Mouse (Mus musculus): Measurements from ENCODE around the gene Coro1b.

Gene Coro1b

GRCm38 (mm10) chr19:4162646-4163542 is 14.5 kb downstream of the Coro1b start, which contains the start of gene Rps6kb2:
Rps6kb2 (minus strand) TSS chr19:4163354.
- peak; percentile 97 for DNase-seq

GRCm38 (mm10) chr19:4163543-4163887 is 15.1 kb downstream of the Coro1b start:
- no peak for DNase-seq

- DNase-seq: peak; percentile 60
Measured at GRCm38 (mm10) chr19:4164100-4164499, 15.7 kb downstream of the Coro1b start.

- DNase-seq: peak; percentile 55
Measured at GRCm38 (mm10) chr19:4164721-4165120, 16.3 kb downstream of the Coro1b start.

- peak; percentile 36 for DNase-seq
Measured at GRCm38 (mm10) chr19:4166678-4167476, 18.5 kb downstream of the Coro1b start.

GRCm38 (mm10) chr19:4169378-4169784 is 21.0 kb downstream of the Coro1b start:
- DNase-seq: peak; percentile 99

- DNase-seq: peak; percentile 71
Measured at GRCm38 (mm10) chr19:4169810-4170209, 21.4 kb downstream of the Coro1b start.

GRCm38 (mm10) chr19:4170723-4171392 is 22.4 kb downstream of the Coro1b start:
- DNase-seq: peak; percentile 44

- peak; percentile 43 for DNase-seq
Measured at GRCm38 (mm10) chr19:4171393-4172290, 23.2 kb downstream of the Coro1b start.

- no peak for DNase-seq
Measured at GRCm38 (mm10) chr19:4172925-4173324, 24.5 kb downstream of the Coro1b start.

GRCm38 (mm10) chr19:4175368-4175947 is 27.0 kb downstream of the Coro1b start, which contains the start of gene Carns1:
Carns1 (minus strand) TSS chr19:4175479.
- peak; percentile 36 for DNase-seq

GRCm38 (mm10) chr19:4180411-4180810 is 32.0 kb downstream of the Coro1b start:
- DNase-seq: no peak

- no peak for DNase-seq
Measured at GRCm38 (mm10) chr19:4181892-4182291, 33.5 kb downstream of the Coro1b start.

- DNase-seq: no peak
Measured at GRCm38 (mm10) chr19:4183689-4184088, 35.3 kb downstream of the Coro1b start.

GRCm38 (mm10) chr19:4184976-4185975 is 36.9 kb downstream of the Coro1b start:
- no peak for DNase-seq

GRCm38 (mm10) chr19:4187303-4187702 is 38.9 kb downstream of the Coro1b start:
- DNase-seq: no peak

- DNase-seq: no peak
Measured at GRCm38 (mm10) chr19:4189051-4189620, 40.7 kb downstream of the Coro1b start.

GRCm38 (mm10) chr19:4190831-4191334 is 42.5 kb downstream of the Coro1b start, which contains the start of gene Tbc1d10c:
Tbc1d10c (minus strand) TSS chr19:4191284.
- peak; percentile 61 for DNase-seq

GRCm38 (mm10) chr19:4191528-4192250 is 43.3 kb downstream of the Coro1b start, which contains the start of gene Ppp1ca:
Ppp1ca (plus strand) TSS chr19:4192065.
- DNase-seq: peak; percentile 90
